Mouse (Mus musculus): ENCODE data around the gene Ubr4.
"Not testable (repeated sequence)": the region's sequence is repeated elsewhere in the genome, so short reads cannot be mapped to it uniquely, and the experiment has no call there.

The Ubr4 gene

DNA sequence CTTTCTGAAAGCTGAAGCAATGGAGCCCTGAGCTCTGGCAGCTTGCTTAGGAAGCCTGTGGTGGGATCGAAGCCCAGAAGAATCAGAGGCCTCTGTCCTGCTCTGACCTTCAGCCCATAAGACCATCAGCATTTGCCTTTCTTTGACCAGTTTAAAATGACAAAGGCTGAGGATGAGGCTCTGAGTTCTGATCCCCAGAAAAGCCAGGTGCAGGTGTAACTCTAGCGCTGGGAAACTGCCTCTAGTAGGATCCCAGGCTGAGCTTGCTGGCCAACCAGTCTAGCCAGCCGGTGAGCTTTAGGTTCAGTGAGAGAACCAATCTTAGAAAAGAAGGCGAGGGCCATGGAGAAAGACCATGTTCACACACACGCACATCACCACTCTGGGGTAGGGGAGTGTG, 135.9 kb downstream of the Ubr4 start:
- DNase-seq = no peak

DNA sequence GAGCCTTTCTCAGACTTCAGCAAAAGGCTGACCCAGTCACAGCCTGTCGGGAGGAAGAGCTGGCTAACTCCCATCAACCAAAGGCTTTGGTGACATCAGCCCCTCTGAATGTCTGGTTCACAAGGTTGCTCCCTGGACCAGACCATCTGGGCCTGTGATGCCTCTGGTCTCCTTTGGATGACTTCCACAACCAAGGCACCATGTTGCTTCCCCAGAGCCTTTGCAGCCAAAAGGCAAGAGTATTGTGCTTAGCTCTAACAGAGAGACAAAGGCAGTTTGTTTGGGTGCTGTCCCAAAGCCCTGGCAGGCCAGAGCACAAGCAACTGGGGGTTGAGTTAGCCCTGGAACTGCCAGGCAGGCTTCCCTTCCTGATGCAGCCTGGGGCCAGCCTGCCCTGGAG, 137.5 kb downstream of the Ubr4 start:
- DNase-seq = peak; percentile 75

DNA sequence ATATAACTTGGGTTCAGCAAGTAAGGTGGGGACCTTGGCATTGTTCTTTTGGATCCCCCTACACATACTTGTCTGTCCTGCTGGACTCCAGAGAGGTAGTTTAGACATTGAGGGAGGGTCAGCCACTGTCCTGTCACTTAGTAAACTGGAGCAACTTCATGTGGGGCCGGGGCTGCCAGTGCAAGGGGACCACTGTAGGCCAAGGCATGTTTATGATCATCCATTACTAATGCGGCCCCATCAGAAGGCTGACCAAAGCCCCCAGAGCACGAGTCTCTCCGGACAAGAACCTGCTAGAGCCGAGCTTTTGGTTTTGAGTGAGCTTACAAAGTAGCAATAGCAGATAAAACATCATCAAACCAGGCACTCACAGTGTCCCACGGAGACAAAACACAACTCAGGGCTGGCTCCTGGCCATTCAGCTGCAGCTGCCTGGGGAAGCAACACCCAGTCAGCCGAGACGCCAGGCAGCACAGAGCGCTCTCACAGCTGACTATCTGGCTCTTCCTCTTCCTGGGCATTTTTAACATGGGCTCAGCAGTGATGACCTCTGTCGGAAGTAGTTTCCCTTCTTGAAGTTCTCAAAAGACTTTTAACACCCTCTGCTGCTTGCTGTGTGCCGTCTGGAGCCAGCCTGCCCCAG, 138.1 kb downstream of the Ubr4 start:
- no peak for DNase-seq

DNA sequence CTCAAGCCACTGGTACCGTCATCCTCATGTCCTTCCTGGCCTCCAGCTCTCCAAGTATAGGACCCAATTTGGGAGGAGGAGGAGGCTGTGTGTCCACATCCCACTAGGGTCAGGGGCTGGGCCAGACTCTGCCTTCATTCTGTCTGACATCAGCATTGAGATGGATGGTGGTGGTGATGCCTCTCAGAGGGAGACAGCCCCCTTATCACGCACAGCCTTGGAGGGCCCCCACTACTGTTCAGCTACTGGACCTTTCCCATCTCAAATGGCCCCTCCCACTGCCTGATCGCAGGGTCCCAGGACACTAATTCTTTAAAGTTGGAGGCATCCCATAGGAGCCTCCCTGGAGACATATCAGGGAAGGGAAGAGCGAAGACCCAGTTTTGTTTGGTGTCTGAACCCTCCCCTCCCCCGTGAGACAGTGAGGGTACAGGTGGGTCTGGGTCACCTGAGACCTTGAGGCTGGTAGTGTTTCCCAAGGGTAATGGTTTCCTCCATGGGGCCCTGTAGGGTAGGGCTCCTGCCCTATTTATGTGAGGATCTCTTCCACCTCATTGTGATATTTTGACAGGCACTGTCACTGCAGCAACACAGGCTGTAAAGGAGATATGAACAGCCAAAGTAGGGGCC, 139.2 kb downstream of the Ubr4 start:
- no peak for DNase-seq

DNA sequence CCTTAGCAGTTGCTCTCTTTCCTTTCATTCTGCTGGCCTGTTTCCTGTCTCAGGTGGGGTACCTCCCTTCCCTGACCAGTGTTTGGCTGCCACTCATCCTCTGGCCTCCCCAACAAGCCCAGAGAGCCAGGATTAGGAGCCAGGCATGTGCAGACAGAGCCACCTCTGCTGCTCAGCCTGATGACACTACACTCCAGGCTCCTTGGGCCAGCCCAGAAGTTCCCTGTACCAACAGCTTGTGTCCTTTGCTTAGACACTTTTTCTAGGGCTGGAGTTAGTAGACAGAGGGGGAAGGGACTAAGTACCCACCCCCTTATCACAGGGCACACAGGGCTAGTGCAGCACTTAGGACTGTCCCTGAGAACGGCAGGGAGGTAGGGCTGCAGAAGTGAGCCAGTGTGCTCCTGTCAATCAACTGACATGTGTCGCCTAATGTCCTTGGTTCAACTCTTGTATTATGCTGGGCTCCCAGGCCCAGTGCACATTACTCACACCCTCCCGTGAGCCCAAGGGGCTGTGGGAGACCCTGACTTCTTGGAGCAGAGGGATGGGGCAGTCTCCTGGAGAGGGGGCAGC, 139.9 kb downstream of the Ubr4 start:
- no peak for DNase-seq

DNA sequence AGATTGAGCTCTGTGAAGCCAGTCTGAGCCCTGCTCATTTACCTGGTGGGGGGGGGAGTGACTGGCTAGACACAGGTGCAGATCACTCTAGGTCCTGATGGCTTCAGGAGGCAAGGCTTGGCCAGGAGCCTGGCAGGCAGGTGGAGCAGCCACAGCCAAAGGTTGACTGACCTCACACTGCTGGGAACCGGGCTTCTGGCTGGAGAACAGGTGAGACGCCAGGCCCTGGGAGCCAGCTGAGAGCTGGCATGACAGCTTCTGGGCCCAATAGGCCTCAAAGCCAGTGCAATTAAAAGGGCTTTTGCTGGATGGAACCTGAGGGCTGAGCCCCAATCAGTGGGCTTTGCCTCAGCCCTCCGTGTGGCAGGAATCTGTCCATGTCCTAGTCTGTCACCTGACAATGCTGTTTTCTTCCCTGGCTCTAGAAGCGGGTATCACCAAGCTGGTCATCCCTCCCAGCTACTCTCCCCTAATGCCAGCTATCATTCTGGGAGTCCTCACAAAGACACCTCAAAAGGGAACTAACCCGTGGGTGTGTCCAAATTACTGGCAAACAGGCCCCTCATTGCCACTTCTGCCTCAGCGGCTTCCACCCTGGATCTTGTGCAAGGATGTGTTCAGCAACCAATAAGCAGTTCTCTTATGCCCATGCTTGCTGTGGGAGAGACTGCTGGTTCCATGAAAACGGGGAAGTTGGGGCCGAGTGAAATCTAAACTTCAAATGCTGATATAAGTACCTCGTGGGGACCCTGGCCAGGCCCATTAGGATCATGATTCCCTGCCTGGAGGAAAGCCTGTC, 141.0 kb downstream of the Ubr4 start:
- peak; percentile 68 for DNase-seq

DNA sequence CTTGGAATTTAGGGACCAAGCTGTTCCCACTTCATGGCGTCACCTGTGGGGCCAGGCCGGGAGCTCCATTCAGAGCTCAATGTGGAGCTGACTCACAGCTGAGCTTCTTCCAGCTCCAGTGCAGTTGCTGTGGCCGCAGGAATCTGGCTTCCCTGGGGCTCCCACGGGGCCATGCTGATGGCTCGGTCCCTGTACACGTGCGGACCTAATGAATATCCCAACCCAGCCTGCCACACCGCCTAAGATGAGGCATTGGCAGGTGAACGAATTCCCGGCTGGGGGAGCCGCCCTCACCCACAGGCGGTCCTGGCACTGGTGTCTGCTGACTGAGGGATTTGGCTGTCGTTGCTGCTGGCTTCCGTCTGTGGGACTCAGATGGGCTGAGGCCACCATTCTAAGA, 148.4 kb downstream of the Ubr4 start:
- DNase-seq = no peak

DNA sequence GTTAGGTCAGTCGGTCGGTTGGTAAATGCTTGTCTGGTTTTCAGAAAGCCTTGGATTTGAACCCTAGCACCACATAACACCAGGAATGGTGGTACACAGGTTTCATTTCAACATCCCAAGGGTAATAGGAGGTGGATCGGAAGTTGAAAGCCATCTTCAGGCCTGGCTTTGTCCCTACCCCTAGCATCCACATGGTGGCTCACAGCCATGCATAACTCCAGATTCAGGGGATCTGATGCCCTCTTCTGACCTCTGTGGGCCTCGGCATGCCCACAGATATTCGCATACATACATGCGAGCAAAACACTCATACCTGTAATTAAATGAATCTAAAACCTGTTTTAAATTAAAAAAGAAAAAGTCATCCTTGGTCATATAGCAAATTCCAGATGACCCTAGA, 149.3 kb downstream of the Ubr4 start:
- no peak for DNase-seq

DNA sequence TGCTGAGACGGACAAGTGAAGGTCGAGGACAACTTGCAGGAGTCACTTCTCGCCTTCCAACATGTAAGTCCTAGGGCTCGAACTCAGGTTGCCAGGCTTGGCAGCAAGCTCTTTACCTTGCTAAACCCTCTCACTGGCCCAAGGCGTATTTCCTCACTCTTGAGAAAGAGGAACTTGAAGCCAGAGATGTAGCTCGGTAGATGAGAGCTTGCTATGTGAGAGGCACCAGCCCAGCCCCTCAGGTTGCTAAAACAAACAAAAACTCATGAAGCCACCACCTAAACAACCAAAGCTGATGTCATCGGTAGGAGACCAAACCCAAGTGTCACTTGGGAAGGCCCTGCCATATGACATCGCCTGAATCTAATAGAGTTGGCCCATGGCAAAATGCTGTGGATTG, 151.5 kb downstream of the Ubr4 start:
- DNase-seq = no peak

DNA sequence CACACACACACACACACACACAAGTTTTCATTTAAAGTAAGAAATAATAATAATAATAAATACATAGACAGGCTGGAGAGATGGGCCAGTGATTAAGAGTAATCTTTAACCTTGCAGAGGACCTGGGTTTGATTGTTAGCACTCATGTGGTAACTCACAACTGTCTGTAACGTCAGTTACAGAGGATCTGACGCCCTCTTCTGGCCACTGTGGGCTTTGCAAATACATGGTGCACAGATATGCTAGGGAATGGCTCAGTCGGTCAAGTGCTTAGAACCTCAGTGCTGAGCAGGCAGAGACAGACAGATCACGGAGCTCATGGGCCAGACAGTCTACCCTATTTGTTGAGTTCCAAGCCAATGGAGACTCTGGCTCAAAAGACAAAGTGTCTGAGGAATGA, 153.3 kb downstream of the Ubr4 start:
- no peak for DNase-seq

DNA sequence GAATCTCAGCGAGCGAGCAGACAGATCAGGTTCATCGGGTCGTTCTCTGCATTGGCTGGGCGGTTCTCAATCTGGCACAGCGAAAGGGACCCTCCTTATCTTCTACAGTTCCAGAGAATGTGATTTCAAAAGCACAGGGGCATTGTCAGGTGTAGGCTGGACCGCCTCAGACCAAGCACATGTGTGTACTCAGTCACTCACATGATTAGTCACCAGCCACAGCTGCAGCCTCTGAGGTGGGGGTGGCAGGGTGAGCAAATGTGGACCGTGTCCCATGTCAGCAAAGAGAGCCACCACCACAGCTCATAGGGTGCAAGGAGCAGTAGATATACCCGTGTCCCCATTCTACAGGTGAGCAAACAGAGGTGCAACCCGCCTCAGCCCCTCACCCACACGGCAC, 154.3 kb downstream of the Ubr4 start:
- DNase-seq = no peak

DNA sequence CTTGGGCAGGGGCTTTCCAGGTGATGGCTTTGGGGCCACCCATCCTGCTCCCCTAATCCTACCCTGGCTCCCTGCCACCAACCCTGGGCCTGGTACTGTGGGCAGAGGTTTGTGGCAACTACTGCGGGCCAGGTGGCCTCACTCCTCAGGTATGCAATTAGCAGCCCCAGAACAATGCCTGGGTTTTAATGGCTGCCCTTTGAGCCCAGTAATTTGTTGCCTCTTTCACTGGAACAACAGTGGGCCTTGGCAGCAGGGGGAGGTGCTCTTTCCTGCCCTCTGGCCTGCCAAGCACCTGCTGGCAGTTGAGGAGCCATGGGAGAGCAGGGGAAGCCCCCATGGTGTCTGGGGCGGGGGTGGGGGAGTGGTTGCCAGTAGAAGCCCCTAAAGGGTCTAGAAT, 156.7 kb downstream of the Ubr4 start:
- no peak for DNase-seq

DNA sequence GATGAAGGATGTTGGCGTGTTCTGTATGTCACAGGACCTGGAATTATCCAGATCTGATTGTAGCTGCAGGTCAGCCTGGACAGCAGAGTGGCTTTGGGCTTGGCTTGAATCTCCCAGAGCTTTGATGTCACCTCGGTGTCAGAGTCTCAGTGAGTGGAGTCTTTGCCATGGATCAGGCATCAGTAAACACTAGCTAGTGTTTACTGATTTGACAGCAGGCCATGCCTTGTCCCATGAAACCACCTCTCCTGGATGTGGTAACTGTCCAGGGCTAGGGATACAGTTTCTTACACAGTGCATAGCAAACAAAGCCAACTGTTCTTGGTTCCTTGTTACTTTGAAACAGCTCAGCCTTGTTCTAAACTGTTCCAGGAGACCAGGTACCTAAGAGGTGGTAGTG, 159.1 kb downstream of the Ubr4 start:
- no peak for DNase-seq

DNA sequence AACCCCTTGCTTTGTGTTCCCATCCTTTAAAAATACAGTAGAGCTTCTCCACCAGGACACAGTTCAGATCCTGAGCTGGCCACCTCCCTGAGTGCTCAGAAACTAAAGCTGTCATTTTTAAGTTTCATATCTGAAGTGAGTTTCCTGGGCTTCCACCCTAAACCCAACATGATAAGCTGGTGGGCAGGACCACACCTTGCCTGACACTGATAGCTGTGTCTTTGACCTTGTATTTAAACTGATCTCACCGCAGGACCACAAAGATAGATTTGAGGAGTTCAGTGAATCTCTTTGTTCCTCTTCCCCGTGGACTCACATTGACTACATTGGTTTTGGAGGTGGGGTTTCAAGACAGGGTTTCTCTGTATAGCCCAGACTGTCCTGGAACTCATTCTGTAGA, 160.6 kb downstream of the Ubr4 start:
- DNase-seq = no peak

DNA sequence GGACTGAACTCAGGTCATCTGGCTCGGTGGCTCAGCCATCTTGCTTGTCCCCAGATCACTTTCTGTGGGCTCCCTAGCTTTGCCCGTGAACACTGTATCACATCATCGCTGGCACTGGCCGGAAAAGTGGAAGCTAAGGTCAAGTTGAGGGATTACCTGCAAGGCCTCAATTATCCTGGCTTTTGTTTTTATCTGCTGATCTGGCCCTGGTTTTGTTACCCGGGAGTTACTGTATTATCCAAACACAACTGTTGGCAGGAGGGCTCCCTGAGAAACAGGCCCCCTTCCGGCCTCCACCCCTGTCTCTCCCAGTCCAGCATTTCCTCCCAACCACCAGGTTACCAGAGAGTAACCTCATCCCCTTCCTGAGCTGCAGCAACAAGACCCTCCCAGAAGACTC, 166.8 kb downstream of the Ubr4 start:
- no peak for DNase-seq

DNA sequence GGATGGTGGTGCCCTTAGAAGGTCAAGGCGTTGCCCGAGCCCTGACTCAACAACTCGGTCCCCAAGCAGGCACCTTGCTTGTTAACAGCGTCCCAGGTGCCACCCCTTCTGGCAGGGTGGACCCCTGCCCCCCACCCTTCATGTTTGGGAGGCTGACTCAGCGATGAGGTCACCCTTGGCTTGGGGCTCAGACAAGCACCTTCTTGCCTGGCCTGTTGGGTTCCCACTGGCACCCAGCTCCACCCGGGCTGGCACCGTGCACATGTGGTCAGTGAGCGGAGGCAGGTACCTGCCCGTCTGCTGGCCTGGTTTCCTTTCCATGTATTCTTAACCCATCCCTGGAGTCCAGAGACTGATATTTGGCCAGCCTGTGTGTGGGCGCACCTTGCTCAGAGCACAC, 169.5 kb downstream of the Ubr4 start:
- no peak for DNase-seq

DNA sequence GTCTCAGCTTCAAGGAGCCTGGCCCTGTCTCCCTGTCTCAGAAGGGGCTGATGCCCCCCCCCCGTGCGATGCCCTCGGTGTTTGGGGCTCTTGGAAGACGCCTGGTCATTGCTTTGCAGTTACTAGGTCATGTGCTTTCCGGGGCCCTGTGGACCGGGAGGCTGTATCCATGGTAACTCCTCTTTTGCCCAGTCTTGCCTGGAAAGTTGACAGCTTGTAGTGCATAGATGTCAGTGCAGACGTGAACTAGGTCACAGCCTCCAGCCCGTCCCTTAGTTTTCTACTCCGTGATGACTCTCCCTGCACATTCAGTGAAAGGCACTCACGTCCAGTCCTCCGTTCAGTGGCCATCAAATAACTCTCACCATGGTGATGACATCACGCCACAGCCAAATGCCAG, 174.1 kb downstream of the Ubr4 start:
- no peak for DNase-seq

DNA sequence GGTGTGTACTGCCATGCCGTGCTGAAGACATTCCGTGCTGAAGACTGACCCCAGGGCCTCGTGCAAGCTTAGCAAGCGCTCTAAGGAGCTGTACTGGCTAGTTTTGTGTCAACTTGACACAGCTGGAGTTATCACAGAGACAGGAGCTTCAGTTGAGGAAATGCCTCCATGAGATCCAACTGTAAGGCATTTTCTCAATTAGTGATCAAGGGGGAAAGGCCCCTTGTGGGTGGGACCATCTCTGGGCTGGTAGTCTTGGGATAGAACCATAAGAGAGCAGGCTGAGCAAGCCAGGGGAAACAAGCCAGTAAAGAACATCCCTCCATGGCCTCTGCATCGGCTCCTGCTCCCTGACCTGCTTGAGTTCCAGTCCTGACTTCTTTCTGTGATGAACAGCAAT, 177.8 kb downstream of the Ubr4 start, which contains the start of gene Iffo2:
TSS of gene Iffo2 (plus strand) at position 301 of the 400 bp plus-strand sequence.
- DNase-seq = not testable (repeated sequence)

DNA sequence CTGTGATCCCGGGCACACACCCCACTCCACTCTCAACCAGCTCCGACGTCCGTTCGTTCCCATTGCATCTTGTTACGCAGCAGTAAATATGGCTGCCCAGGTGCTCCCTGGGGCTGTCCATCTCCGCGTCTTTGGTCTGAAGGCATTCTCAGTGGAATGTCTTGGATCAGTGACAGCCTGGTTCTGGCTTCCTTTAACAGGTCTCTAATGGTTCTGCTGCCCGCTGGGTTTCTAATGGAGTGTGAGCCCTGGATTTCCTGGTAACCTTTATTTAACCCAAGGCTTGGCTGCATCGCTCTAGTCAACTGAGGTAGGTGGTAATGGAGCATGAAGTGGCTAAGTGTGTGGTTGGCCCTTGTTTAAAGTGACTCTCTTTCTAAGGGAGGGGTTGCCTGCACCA, 179.7 kb downstream of the Ubr4 start:
- DNase-seq = no peak

DNA sequence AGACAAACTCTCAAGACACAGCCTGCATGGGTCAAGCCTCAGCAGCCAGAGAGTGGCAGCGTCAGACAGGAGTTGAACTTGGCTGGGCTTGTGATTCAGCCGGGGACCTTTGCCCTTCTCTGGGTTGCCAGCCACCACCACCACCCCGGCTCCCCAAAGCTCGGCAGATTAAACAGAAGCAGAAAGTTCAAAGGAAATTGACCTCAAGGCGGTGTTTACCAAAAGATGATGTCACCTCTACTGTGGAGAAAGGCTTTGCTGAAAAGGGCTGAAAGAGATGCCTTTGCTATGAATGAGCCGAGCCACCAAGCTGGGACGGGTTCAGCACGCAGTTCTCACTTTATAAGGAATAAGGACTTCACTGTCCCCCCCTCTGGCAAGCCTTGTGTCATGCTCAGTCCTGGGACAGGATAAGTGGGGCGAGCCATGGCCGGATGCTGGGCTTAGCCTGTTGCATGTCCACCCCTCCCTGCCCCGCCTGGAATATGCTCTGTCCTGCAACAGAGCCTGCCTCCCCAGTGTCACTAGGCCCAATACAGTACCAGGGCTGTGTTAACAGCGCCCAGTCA, 182.8 kb downstream of the Ubr4 start:
- DNase-seq = no peak

DNA sequence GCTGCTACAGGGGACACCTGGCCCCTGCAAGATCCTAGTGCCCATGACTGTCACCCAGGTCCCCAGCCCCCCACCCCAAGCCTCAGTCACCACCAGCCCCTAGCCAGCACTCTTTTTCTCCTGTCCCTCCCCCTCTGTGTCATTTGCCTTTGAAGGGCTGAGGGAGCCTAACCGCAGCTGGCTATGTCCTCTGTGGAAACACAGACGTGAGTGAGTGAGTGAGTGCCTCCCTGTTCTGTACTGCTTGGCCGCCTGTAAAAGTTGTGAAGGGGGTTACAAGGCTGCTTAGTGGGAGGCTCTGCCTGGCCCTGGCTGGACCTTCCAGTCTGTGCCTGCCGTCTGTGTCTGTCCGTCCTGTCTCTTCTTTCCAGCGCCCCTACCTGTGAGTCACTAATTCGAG, 183.3 kb downstream of the Ubr4 start:
- no peak for DNase-seq

DNA sequence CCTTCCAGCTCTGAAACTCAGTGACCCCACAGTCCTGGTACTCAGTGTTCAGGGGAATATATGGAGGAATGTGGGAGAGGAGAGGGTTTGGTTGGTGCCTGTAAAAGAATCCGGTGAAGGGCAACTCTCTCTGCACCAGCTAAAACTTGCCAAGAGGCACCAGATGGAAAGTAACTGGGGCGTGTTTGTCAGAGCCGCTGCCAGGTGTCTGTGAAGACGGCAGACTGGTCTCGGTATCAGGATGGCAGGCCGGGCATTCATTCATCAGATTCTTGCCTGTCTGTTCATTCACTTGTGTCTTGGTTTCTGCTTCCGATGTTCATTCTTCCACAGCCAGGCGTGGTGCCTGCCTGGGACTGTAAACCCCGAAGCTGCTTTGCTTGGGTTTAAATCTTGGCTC, 184.3 kb downstream of the Ubr4 start:
- peak; percentile 45 for DNase-seq

All from cerebellum, adult 8-10 months (tissue).